Mouse (Mus musculus) kidney, postnatal 0 days (tissue): ENCODE data around the gene Xpot. TPM values are rescaled to one million over a fixed set of nuclear protein-coding genes. Genes with fewer than 3 reads are reported as not detected.

Experiments
- ATAC-seq: fragments of 200-750 bp; cut with Nextera tagmentation; replicated peaks from 2 replicates; pipeline ENCODE4 v1.8.0; 2017; ENCODE audit warnings: low read depth, moderate number of reproducible peaks, moderate TSS enrichment, moderate library complexity; ENCODE audit not compliant: low FRiP score
- DNase-seq: peaks from one replicate; pipeline ENCODE4 v3.0.0-alpha.2; 2016; ENCODE audit warnings: low spot score
- H3K27ac ChIP-seq: fragments of 300-500 bp; sonication (generic); 2 replicates; pipeline ENCODE4 v1.5.1; 2014; ENCODE audit warnings: mild to moderate bottlenecking
- H3K27me3 ChIP-seq: fragments of 300-500 bp; sonication (generic); 2 replicates; pipeline ENCODE4 v1.6.1; 2014; ENCODE audit warnings: low read length, mixed read lengths; ENCODE audit not compliant: insufficient read depth
- H3K36me3 ChIP-seq: fragments of 300-500 bp; sonication (generic); 2 replicates; pipeline ENCODE4 v1.6.1; 2014; ENCODE audit warnings: low read length, mixed read lengths; ENCODE audit not compliant: insufficient read depth
- H3K4me1 ChIP-seq: fragments of 300-500 bp; sonication (generic); replicated peaks from 2 replicates; pipeline ENCODE4 v1.6.1; 2014; ENCODE audit warnings: antibody characterized with exemption, low read length, mixed read lengths; ENCODE audit not compliant: insufficient read depth
- H3K4me2 ChIP-seq: fragments of 300-500 bp; sonication (generic); 2 replicates; pipeline ENCODE4 v1.6.1; 2014; ENCODE audit warnings: mild to moderate bottlenecking, low read length, moderate library complexity, mixed read lengths
- H3K4me3 ChIP-seq: fragments of 300-500 bp; sonication (generic); replicated peaks from 2 replicates; pipeline ENCODE4 v1.5.1; 2014; ENCODE audit warnings: low read depth, low read length
- H3K9ac ChIP-seq: fragments of 300-500 bp; sonication (generic); 2 replicates; pipeline ENCODE4 v1.6.1; 2014; ENCODE audit warnings: low read depth, low read length
- H3K9me3 ChIP-seq: fragments of 300-500 bp; sonication (generic); replicated peaks from 2 replicates; pipeline ENCODE4 v1.6.1; 2016; ENCODE audit warnings: low read length, inconsistent platforms, mixed read lengths
- CTCF ChIP-seq: IDR thresholded peaks from 2 replicates; pipeline ENCODE4 v1.5.1; 2016; ENCODE audit warnings: antibody characterized with exemption, low read depth, mild to moderate bottlenecking, moderate library complexity
- WGBS: fragments of 180-500 bp; shearing (Covaris S2); extraction: QIAGEN DNeasy Blood & Tissue Kit; methylation state at CpG from one replicate; pipeline ENCODE4 v1.1.7; 2014; 5-methylcytosine and 5-hydroxymethylcytosine counted together
- polyA plus RNA-seq: library from polyadenylated mRNA; unstranded; fragments of >200 nt; fragmentation: Nextera tagmentation; extraction: Ambion mirVana; gene quantifications from 2 replicates; pipeline ENCODE4 v1.2.1, GENCODE M21; 2015

Xpot gene
- polyA plus RNA-seq, 1 experiment from 2014 or later, result 33.0 TPM

DNA sequence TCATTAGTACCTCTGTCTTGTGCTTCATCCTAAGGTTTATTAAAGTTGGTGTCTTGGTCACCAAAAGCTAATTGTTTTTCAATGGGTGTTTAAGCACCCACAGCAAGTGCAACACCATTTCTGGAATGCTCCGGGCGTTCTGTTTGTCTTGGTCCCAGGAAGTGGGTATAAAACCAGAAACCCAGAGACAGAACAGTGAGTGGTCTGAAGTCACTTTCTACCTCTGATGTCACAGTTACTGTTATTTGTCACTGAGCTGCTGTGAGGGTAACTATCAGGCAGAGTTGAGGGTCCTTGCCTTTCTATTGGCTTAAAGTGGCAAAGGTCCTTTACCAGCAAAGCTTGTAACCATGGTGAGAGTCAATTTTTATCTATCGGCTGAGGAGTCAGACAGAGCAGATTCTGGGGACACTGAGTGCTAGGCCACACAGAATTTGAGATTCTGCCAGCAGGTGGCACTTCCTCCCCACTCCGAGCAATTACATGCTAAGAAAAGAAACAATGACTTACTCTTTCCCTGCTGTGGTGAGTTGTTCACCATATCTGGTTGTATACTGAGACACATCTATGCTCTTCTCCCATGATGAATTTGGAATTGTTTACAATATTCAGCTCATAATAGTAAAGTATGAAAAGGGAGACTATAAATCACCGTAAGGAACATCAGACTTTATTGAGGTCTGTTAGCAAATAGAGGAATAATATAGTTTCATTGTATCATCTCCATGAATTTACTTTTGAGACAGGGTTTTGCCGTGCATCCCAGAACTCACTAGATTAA is 14.2 kb upstream of the Xpot start:
- 58% methylated on average over 6 of the region's 6 CpGs for WGBS
- ATAC-seq (no peak; the same call in 1 of the 2 replicates), DNase-seq (peak; percentile 67)
- no peak overlapping the region for H3K9ac ChIP-seq
- TF ChIP-seq CTCF, result peak; percentile 73
- H3K4me1 ChIP-seq, result no peaks in the 10 kb centered on the region
- H3K27me3 ChIP-seq, result peaks cover 5% of the 10 kb centered on the region
- H3K36me3 ChIP-seq, result no peaks in the 10 kb centered on the region
- no peak overlapping the region; the same call in 1 of the 2 replicates for H3K4me3 ChIP-seq
- H3K27ac ChIP-seq, result no peak overlapping the region
- no peaks in the 10 kb centered on the region for H3K9me3 ChIP-seq
- peak overlapping the region; percentile 98 for H3K4me2 ChIP-seq

DNA sequence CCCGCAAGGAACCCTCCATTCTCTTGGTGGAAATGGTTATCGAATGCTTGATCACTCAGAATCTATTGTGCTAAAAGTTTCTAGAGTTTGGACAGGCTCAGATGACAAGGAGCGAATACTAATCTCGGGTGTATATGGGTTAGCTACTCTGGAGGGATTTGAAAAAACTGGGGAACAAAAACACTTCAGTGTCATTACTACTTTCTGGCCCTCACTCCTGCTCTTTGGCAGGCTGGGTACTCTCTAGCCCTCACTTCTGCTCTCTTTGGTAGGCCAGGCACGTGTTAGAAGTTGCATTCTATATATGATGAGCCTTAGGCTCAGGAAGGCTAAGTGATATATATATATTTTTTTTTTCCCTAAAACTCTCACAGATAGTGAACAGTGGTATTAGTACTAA is 13.4 kb upstream of the Xpot start:
- Histone ChIP-seq H3K27me3 (peaks cover 5% of the 10 kb centered on the region), H3K36me3 (no peaks in the 10 kb centered on the region), H3K4me1 (no peaks in the 10 kb centered on the region), H3K27ac (no peak overlapping the region), H3K9ac (no peak overlapping the region), H3K4me3 (no peak overlapping the region), H3K9me3 (no peaks in the 10 kb centered on the region), H3K4me2 (no peak overlapping the region)
- TF ChIP-seq CTCF, result no peak
- WGBS, result 83% methylated on average over 5 of the region's 5 CpGs
- ATAC-seq (no peak), DNase-seq (no peak)

DNA sequence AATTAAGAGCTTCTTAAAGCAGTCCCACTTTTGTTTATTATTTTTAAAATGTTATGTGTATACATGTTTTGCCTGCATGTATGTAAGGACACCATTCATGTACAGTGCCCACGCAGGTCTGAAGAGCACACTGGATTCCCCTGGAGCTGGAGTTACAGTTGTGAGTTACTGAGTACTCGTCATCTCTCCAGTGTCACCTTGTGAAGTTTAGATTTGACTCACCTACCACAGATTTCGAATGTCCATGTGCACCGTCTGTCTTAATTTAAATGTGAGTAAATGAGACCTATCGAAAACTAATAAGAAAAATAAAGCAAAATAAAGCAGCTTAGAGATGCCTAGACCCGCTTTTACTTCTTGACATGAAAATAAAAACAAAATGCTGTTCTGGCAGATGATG is 10.1 kb upstream of the Xpot start:
- H3K4me2 ChIP-seq, result no peak overlapping the region
- 87% methylated on average over 6 of the region's 6 CpGs for WGBS
- H3K4me1 ChIP-seq, result no peaks in the 10 kb centered on the region
- H3K9ac ChIP-seq, result no peak overlapping the region
- 0 out of 2 replicates have a peak, but pooled peaks cover 5% of the 10 kb centered on the region for H3K27me3 ChIP-seq
- no peaks in the 10 kb centered on the region for H3K36me3 ChIP-seq
- no peak for DNase-seq
- H3K4me3 ChIP-seq, result no peak overlapping the region
- H3K27ac ChIP-seq, result no peak overlapping the region
- no peaks in the 10 kb centered on the region for H3K9me3 ChIP-seq
- ATAC-seq, result no peak
- no peak for TF ChIP-seq CTCF

DNA sequence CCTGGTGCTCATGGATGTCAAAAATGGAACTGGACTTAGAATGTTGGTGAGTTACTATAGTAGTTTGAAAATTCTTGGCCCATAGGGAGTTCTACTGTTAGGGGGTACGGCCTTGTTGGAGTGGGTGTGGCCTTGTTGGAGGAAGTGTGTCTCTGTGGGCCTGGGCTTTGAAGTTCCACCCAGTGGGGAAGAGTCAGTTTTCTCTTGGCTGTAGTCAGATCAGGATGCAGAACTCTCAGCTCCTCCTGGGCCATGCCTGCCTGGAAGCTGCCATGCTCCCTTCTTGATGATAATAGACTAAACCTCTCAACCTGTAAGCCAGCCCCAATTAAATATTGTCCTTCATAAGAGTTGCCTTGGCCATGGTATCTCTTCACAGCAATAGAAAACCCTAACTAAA is 8.0 kb upstream of the Xpot start:
- Histone ChIP-seq H3K4me3 (no peak overlapping the region), H3K9ac (no peak overlapping the region), H3K9me3 (no peaks in the 10 kb centered on the region), H3K27me3 (no peaks in the 10 kb centered on the region), H3K27ac (no peak overlapping the region), H3K4me2 (no peak overlapping the region), H3K36me3 (no peaks in the 10 kb centered on the region), H3K4me1 (no peaks in the 10 kb centered on the region)
- ATAC-seq (no peak), DNase-seq (no peak)
- 68% methylated on average over 1 of the region's 1 CpGs for WGBS
- no peak for TF ChIP-seq CTCF

DNA sequence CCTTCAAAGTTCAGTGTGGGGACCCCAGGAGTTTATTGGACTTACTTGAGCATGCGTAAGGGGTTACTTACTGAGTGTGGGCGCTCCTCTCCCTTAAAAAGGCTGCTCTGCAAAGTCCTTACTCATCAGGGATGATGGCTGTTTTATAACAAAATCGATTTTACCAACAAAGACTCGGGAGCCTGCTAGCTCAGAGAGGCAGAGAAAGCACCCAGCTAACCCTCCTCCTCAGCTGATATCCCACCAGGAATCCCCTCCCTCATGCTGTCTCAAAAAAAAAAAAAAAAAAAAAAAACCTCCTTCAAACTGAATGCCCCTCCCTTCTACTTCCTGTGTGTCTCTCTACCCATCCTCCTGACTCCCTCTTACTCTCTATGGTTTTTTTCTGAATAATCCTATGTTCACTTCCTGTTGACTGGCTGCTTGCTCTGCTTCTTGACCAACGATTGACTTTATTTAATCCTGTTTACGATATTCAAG is 2.5 kb upstream of the Xpot start:
- no peak overlapping the region for H3K4me3 ChIP-seq
- no peaks in the 10 kb centered on the region for H3K36me3 ChIP-seq
- peaks cover 6% of the 10 kb centered on the region for H3K4me1 ChIP-seq
- no peaks in the 10 kb centered on the region for H3K9me3 ChIP-seq
- no peak overlapping the region for H3K4me2 ChIP-seq
- no peak for TF ChIP-seq CTCF
- no peak overlapping the region for H3K27ac ChIP-seq
- 91% methylated on average over 6 of the region's 6 CpGs for WGBS
- H3K9ac ChIP-seq, result no peak overlapping the region
- ATAC-seq (no peak), DNase-seq (no peak)
- no peaks in the 10 kb centered on the region for H3K27me3 ChIP-seq

DNA sequence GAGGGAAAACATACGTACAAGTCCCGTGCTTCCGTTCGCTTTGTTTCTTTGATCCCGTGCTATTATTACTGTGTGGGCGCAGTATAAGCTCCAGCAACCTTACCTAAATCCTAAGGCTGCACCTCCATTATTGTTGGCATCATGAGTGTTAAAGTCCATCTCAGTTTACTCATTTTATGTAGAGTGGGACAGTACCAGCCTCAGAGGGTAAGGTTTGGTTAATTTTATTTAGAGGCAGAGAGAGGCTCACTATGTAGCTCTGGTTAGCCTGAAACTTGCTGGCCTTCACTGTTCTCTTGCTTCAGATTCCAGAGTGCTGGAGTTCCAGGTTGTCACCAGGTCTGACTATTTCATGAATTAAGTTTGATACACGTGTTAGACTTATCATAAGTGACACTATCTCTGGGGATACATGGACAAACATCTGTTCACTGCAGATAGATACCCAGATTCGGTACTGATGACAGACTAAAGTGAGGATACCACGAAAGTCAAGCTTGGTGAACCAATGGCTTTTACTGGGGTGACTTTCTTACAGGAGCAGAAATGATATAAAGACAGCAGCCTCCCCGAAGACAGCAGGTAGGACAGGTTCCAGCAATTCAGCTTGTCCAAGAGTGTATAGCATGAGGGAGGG is 1.2 kb upstream of the Xpot start:
- Histone ChIP-seq H3K9me3 (no peaks in the 10 kb centered on the region), H3K36me3 (peaks cover 7% of the 10 kb centered on the region; the same call in 1 of the 2 replicates), H3K4me3 (no peak overlapping the region), H3K27me3 (no peaks in the 10 kb centered on the region), H3K4me2 (peak overlapping the region; percentile 74; the same call in 1 of the 2 replicates), H3K27ac (no peak overlapping the region), H3K4me1 (peaks cover 6% of the 10 kb centered on the region), H3K9ac (no peak overlapping the region)
- DNase-seq (no peak), ATAC-seq (no peak)
- TF ChIP-seq CTCF, result no peak
- WGBS, result 82% methylated on average over 10 of the region's 10 CpGs
